Mouse (Mus musculus) ES-E14 (cell line): ENCODE measurements at regions not wholly inside any gene's neighbourhood (a gene's known extent, or its start where the extent isn't known, plus 50 kb on each side); places are given as distances from the start of the nearest gene placed in this dataset.
"Not testable (repeated sequence)": the region's sequence is repeated elsewhere in the genome, so short reads cannot be mapped to it uniquely, and the experiment has no call there.

Experiments
- DNase-seq: peaks from one replicate; pipeline ENCODE4 v3.0.0-alpha.2; 2013; ENCODE audit warnings: low read depth, low spot score
- H3K27ac ChIP-seq: 2 replicates; pipeline ENCODE4 v1.5.1; 2012; ENCODE audit warnings: low read depth, mild to moderate bottlenecking, low read length, moderate library complexity, mixed read lengths; ENCODE audit not compliant: poor library complexity, insufficient read depth, severe bottlenecking
- H3K36me3 ChIP-seq: 2 replicates; pipeline ENCODE4 v1.6.1; 2012; ENCODE audit warnings: mild to moderate bottlenecking, low read length, moderate library complexity, mixed read lengths; ENCODE audit not compliant: control insufficient read depth, poor library complexity, insufficient read depth, severe bottlenecking
- H3K4me1 ChIP-seq, 2 experiments: fragments of 150-350 bp in 1 of 2; sonication (generic) in 1 of 2; 2 replicates each; pipeline ENCODE4 v1.6.1; 2012; ENCODE audit warnings: low read length in 2 of 2, mild to moderate bottlenecking in 1 of 2, mixed read lengths in 1 of 2; ENCODE audit not compliant: control insufficient read depth in 2 of 2, insufficient read depth in 2 of 2, poor library complexity in 1 of 2
- H3K4me3 ChIP-seq, 2 experiments: fragments of 150-350 bp in 1 of 2; sonication (generic) in 1 of 2; 2 replicates each; pipeline ENCODE4 v1.5.1; 2012; ENCODE audit warnings: low read length in 2 of 2, low read depth in 1 of 2, mild to moderate bottlenecking in 1 of 2, mixed read lengths in 1 of 2; ENCODE audit not compliant: insufficient read depth in 1 of 2, poor library complexity in 1 of 2, severe bottlenecking in 1 of 2
- H3K9ac ChIP-seq: 2 replicates; pipeline ENCODE4 v1.6.1; 2012; ENCODE audit warnings: low read depth, mild to moderate bottlenecking, low read length, mixed read lengths; ENCODE audit not compliant: poor library complexity, insufficient read depth, severe bottlenecking
- H3K9me3 ChIP-seq: fragments of 150-350 bp; sonication (generic); 2 replicates; pipeline ENCODE4 v1.6.1; 2012; ENCODE audit warnings: low read depth, mild to moderate bottlenecking, low read length; ENCODE audit not compliant: control insufficient read depth, insufficient read depth
- HCFC1 ChIP-seq: IDR thresholded peaks from 2 replicates; pipeline ENCODE4 v1.6.1; 2012; ENCODE audit warnings: low read length, inconsistent platforms, borderline replicate concordance; ENCODE audit not compliant: insufficient read depth
- MAFK ChIP-seq: IDR thresholded peaks from 2 replicates; pipeline ENCODE4 v1.6.1; 2014; ENCODE audit warnings: mild to moderate bottlenecking, low read depth, low read length, inconsistent platforms; ENCODE audit not compliant: insufficient read depth
- ZC3H11A ChIP-seq: IDR thresholded peaks from 2 replicates; pipeline ENCODE4 v1.6.1; 2012; ENCODE audit warnings: low read depth, mild to moderate bottlenecking, inconsistent platforms, low read length, borderline replicate concordance
- in situ Hi-C, 2 experiments: fragments of 600-800 bp; cut with MboI; formaldehyde crosslinking; loops; one replicate each; pipeline ENCODE4 v1.15.1; 2025; ENCODE audit warnings: low sequenced_read_pairs in 2 of 2, inconsistent platforms in 1 of 2; ENCODE audit not compliant: unreplicated experiment in 2 of 2

DNA sequence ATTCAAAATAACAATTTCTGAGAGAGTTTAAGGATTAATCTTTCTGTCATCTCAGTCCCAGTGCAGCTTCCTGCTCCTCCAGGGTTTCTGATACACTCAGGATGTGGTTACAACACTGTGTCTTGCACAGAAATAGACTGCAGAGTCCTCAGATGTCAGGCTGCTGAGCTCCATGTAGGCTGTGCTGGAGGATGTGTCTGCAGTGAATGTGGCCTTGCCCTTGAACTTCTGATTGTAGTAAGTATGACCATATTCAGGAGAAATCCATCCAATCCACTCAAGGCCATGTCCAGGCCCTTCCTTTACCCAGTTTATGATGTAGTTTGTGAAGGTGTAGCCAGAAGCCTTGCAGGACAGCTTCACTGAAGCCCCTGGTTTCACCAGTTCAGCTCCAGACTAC lies 159.5 kb upstream of the Zfp386 start:
- Histone ChIP-seq H3K4me3 (no peak overlapping the region), H3K9me3 (no peaks in the 10 kb centered on the region), H3K36me3 (no peaks in the 10 kb centered on the region), H3K4me1 (no peaks in the 10 kb centered on the region), H3K27ac (no peak overlapping the region), H3K9ac (no peak overlapping the region)
- DNase-seq: no peak
- in situ Hi-C loops: no loop called here
- TF ChIP-seq HCFC1 (no peak), ZC3H11A (no peak), MAFK (no peak)

DNA sequence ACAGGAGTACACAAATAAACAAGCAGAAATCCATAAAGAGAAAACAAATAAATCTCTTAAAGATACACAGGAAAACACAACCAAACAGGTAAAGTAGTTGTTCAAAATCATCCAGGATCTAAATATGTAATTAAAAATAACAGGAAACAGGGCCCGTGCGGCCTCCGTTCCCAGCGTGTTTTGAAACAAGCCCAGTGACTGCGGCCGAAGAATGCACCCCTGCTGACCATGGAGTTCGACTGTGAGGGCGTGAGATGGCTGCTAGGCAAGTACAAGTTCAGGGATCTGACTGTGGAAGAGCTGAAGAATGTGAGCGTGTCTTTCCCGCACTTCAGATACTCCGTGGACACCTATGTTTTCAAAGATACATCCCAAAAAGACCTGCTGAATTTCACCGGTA lies 154.9 kb upstream of the Zfp386 start:
- H3K4me1 ChIP-seq, H3K9me3 ChIP-seq, H3K27ac ChIP-seq, H3K9ac ChIP-seq, DNase-seq, H3K4me3 ChIP-seq, in situ Hi-C loops, H3K36me3 ChIP-seq: not testable (repeated sequence)

DNA sequence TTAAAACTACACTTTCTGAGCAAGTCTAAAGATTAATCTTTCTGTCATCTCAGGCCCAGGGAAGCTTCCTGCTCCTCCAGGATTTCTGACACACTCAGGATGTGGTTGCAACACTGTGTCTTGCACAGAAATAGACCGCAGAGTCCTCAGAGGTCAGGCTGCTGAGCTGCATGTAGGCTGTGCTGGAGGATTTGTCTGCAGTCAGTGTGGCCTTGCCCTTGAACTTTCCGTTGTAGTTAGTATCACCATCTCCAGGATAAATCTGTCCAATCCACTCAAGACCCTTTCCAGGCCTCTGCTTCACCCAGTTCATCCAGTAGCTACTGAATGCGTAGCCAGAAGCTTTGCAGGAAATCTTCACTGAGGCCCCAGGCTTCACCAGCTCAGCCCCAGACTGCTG lies 135.3 kb upstream of the Zfp386 start:
- in situ Hi-C loops, H3K4me1 ChIP-seq, H3K9me3 ChIP-seq, DNase-seq, H3K4me3 ChIP-seq, H3K36me3 ChIP-seq, H3K9ac ChIP-seq, H3K27ac ChIP-seq: not testable (repeated sequence)

DNA sequence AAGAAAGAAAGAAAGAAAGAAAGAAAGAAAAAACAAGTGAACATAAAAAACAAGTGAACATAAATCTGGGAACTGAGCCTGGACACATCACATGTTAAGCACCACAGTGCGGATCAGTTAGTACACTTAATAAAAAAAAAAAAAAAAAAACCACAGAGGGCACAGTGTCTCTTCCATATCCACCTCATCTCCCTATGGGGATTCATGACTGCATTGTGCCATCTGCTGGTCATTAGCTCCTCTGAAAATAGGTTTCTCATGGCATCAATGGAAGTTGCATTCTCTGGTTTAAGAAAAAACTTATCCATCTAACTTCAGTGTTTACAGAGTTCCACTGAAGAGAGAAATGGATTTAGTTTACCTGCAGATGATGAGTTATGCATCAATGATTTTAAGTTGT lies 132.1 kb upstream of the Zfp386 start:
- H3K9ac ChIP-seq, in situ Hi-C loops, H3K9me3 ChIP-seq, DNase-seq, H3K36me3 ChIP-seq, H3K4me3 ChIP-seq, H3K4me1 ChIP-seq, H3K27ac ChIP-seq: not testable (repeated sequence)

DNA sequence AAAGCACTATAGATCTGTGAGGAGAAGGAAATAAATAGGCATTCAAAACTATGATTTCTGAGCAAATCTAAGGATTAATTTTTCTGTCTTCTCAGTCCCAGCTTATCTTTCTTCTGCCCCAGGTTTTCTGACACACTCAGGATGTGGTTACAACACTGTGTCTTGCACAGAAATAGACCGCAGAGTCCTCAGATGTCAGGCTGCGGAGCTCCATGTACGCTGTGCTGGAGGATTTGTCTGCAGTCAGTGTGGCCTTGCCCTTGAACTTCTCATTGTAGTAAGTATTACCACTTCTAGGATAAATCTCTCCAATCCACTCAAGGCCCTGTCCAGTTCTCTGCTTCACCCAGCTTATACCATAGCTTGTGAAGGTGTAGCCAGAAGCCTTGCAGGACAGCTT lies 127.4 kb upstream of the Zfp386 start:
- H3K9ac ChIP-seq, H3K9me3 ChIP-seq, in situ Hi-C loops, H3K4me3 ChIP-seq, DNase-seq, H3K4me1 ChIP-seq, H3K27ac ChIP-seq, H3K36me3 ChIP-seq: not testable (repeated sequence)

DNA sequence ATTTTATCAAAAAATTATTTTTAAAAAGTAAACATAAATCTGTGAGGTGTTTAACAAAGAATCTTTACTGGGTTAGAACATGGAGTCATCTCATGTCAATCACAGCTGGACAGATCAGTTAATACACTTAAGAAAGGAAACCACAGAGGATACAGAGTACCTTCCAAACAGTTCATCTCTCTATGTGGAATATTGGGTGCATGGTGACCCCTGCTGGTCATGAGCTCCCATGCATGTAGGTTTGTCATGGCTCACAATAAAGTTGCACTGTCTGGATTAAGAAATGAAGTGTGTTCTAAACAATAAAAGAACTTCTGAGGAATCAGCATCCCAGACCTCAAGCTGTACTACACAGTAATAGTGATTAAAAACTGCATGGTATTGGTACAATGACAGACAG lies 123.5 kb upstream of the Zfp386 start:
- H3K4me3 ChIP-seq, in situ Hi-C loops, H3K9me3 ChIP-seq, H3K9ac ChIP-seq, DNase-seq, H3K36me3 ChIP-seq, H3K27ac ChIP-seq, H3K4me1 ChIP-seq: not testable (repeated sequence)

DNA sequence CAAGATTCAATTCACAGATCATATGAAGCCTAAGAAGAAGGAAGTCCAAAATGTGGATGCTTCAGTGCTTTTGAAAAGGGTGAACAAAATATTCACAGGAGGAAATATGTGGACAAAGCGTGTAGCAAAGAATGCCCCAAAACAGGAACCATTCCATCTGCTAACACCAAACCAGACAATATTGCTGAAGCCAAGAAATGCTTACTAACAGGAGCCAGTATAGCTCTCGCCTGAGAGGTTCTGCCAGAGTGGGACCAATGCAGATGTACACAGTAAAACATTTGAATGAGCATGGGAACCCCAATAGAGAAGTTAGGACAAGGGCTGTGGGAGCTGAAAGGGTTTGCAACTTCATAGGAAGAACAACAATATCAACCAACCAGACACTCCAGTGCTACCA lies 122.0 kb upstream of the Zfp386 start:
- in situ Hi-C loops: not testable (repeated sequence)

DNA sequence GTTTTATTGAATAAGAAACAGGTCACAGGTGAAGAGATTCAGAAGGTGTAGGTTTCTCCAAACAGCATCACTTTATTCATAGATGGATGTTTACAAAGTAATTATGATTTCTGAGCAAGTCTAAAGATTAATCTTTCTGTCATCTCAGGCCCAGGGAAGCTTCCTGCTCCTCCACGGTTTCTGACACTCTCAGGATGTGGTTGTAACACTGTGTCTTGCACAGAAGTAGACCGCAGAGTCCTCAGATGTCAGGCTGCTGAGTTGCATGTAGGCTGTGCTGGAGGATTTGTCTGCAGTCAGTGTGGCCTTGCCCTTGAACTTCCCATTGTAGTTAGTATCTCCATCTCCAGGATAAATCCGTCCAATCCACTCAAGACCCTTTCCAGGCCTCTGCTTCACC lies 95.2 kb upstream of the Zfp386 start:
- H3K4me3 ChIP-seq, DNase-seq, H3K9ac ChIP-seq, H3K36me3 ChIP-seq, H3K27ac ChIP-seq, in situ Hi-C loops, H3K9me3 ChIP-seq, H3K4me1 ChIP-seq: not testable (repeated sequence)

More for the DNA sequence above, 122.0 kb upstream of the Zfp386 start:
- H3K4me3 ChIP-seq, H3K36me3 ChIP-seq, H3K27ac ChIP-seq, H3K9ac ChIP-seq, H3K4me1 ChIP-seq, H3K9me3 ChIP-seq, DNase-seq: not testable (repeated sequence)
